Mouse (Mus musculus) midbrain, embryonic 14.5 days (tissue): ENCODE data around the gene Dmrt1. TPM values are rescaled to one million over a fixed set of nuclear protein-coding genes. Genes with fewer than 3 reads are reported as not detected.

Experiments used
- ATAC-seq: fragments of 200-750 bp; cut with Nextera tagmentation; 2 replicates; pipeline ENCODE4 v1.8.0; 2017; ENCODE audit warnings: moderate number of reproducible peaks, moderate library complexity; ENCODE audit not compliant: low FRiP score, low TSS enrichment
- DNase-seq: peaks from one replicate; pipeline ENCODE4 v3.0.0-alpha.2; 2015
- H3K27ac ChIP-seq: fragments of 300-500 bp; sonication (generic); replicated peaks from 2 replicates; pipeline ENCODE4 v1.5.1; 2014; ENCODE audit warnings: mild to moderate bottlenecking, low read depth, low read length, moderate library complexity
- H3K27me3 ChIP-seq: fragments of 300-500 bp; sonication (generic); 2 replicates; pipeline ENCODE4 v1.6.1; 2014; ENCODE audit warnings: low read length, control low read depth, mixed read lengths; ENCODE audit not compliant: control insufficient read depth, insufficient read depth
- H3K36me3 ChIP-seq: fragments of 300-500 bp; sonication (generic); 2 replicates; pipeline ENCODE4 v1.6.1; 2014; ENCODE audit warnings: low read length, control low read depth; ENCODE audit not compliant: control insufficient read depth, insufficient read depth
- H3K4me1 ChIP-seq: fragments of 300-500 bp; sonication (generic); 2 replicates; pipeline ENCODE4 v1.6.1; 2014; ENCODE audit warnings: mild to moderate bottlenecking, antibody characterized with exemption, low read length, control low read depth; ENCODE audit not compliant: control insufficient read depth, insufficient read depth
- H3K4me2 ChIP-seq: fragments of 300-500 bp; sonication (generic); 2 replicates; pipeline ENCODE4 v1.6.1; 2014; ENCODE audit warnings: mild to moderate bottlenecking, low read length, moderate library complexity
- H3K4me3 ChIP-seq: fragments of 300-500 bp; sonication (generic); replicated peaks from 2 replicates; pipeline ENCODE4 v1.5.1; 2014; ENCODE audit warnings: low read depth, low read length
- H3K9ac ChIP-seq: fragments of 300-500 bp; sonication (generic); replicated peaks from 2 replicates; pipeline ENCODE4 v1.6.1; 2014; ENCODE audit warnings: mild to moderate bottlenecking, low read length, moderate library complexity
- H3K9me3 ChIP-seq: fragments of 300-500 bp; sonication (generic); 2 replicates; pipeline ENCODE4 v1.6.1; 2016; ENCODE audit warnings: low read length, control low read depth, mixed read lengths; ENCODE audit not compliant: control insufficient read depth
- WGBS: fragments of 180-500 bp; shearing (Covaris S2); extraction: QIAGEN DNeasy Blood & Tissue Kit; methylation state at CpG from one replicate; pipeline ENCODE4 v1.1.7; 2014; 5-methylcytosine and 5-hydroxymethylcytosine counted together
- polyA plus RNA-seq: library from polyadenylated mRNA; unstranded; fragments of >200 nt; fragmentation: Nextera tagmentation; extraction: Ambion mirVana; gene quantifications from 2 replicates; pipeline ENCODE4 v1.2.1, GENCODE M21; 2014

Dmrt1 gene
- polyA plus RNA-seq, 1 experiment from 2014 or later = not detected

GRCm38 (mm10) chr19:25650474-25650873 lies 145.1 kb downstream of the Dmrt1 start:
- no peak overlapping the region for H3K27ac ChIP-seq
- WGBS = 85% methylated on average over 10 of the region's 10 CpGs
- no peak for DNase-seq

GRCm38 (mm10) chr19:25652560-25652959 lies 147.1 kb downstream of the Dmrt1 start:
- 78% methylated on average over 5 of the region's 5 CpGs for WGBS

More at GRCm38 (mm10) chr19:25650474-25650873, 145.1 kb downstream of the Dmrt1 start:
- Histone ChIP-seq H3K36me3 (no peaks in the 10 kb centered on the region), H3K4me1 (no peaks in the 10 kb centered on the region), H3K4me3 (no peak overlapping the region), H3K4me2 (no peak overlapping the region), H3K27me3 (no peaks in the 10 kb centered on the region), H3K9ac (no peak overlapping the region), H3K9me3 (no peaks in the 10 kb centered on the region)
- ATAC-seq = no peak

More at GRCm38 (mm10) chr19:25652560-25652959, 147.1 kb downstream of the Dmrt1 start:
- Histone ChIP-seq H3K9me3 (no peaks in the 10 kb centered on the region), H3K4me3 (no peak overlapping the region), H3K27me3 (no peaks in the 10 kb centered on the region), H3K9ac (no peak overlapping the region), H3K36me3 (no peaks in the 10 kb centered on the region), H3K27ac (no peak overlapping the region), H3K4me2 (no peak overlapping the region), H3K4me1 (no peaks in the 10 kb centered on the region)
- ATAC-seq (no peak), DNase-seq (no peak)

Other genes with a start within 250 kb of the Dmrt1 start
- 0.54 TPM in 1 of 2 replicates, not detected in the other for gene Dmrt3, start 104.7 kb downstream of the Dmrt1 start, polyA plus RNA-seq
- 0.09 TPM in 1 of 2 replicates, not detected in the other for gene Dmrt2, start 166.8 kb downstream of the Dmrt1 start, polyA plus RNA-seq